Mouse (Mus musculus): Measurements from ENCODE around the gene Fbxw8.

- TF ChIP-seq CTCF (IDR thresholded peaks at IDR 0.05; ENCODE audit: control insufficient read depth, insufficient read depth, insufficient read length) (no peak), MAX (IDR thresholded peaks at IDR 0.05) (no peak), CEBPB (IDR thresholded peaks at IDR 0.05; ENCODE audit: low read depth) (no peak)
Measured at GRCm38 (mm10) chr5:118076721-118077592, 78.3 kb downstream of the Fbxw8 start.
